Mouse (Mus musculus) spleen, adult 2 months (tissue): Measurements from ENCODE around the gene Fyn.

Experiments
- CTCF ChIP-seq: fragments of 200-500 bp; IDR thresholded peaks from 2 replicates; pipeline ENCODE4 v1.5.1; 2011; ENCODE audit warnings: mild to moderate bottlenecking, inconsistent platforms; ENCODE audit not compliant: insufficient read depth, insufficient read length, insufficient replicate concordance; ENCODE audit errors: extremely low read depth
- POLR2A ChIP-seq: fragments of 200-500 bp; IDR thresholded peaks from 2 replicates; pipeline ENCODE4 v1.6.1; 2011; ENCODE audit warnings: low read depth, low read length, inconsistent platforms

GRCm38 (mm10) chr10:39563552-39564223, 195.0 kb downstream of the Fyn start:
- TF ChIP-seq CTCF: no peak
- TF ChIP-seq POLR2A: no peak
